In the genomic region with DNA sequence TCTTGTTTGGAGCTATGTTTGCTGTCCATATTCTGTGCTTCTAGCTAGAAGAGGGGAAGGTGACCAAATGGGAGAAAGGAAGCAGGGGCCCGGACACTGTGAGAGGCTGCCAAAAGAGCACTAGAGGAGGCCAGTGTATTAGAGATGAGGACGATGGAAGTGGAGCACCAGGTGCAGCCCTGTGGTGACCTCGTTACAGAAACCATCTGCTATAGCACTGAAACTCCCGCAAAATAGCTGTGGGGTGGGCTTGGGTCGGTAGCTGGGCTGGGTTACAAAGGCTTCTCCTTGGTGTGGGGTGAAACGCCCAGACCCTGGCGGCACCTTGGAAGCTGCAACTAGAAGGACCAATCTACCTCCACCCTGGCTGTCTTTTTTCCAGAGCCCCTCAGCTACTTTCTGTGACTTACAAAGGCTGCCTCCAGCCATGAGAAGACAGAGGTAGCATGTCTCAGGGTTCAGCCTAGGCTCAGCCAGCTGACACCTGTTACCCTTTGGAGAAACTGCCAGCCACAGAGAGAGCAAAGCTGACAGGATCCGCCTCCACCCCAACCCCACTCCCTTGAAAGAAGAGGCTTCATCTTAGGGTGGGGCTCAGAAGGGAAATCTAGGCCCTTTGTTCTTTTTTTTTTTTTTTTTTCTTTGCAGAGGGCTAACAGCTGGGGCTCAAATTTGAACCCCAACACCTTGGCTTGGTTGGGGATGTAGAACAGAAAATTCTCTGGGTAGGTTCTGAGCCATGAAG, we compare ENCODE assay signal across 15 mouse cellular contexts. TPM values are rescaled to one million over a fixed set of nuclear protein-coding genes. Genes with fewer than 3 reads are reported as not detected.
DNase-seq lines count a peak whose midpoint lies in the region; ATAC-seq and TF ChIP-seq lines count a peak whose summit lies in the region.
"Had no signal": no experiment of that assay in that cellular context is flagged by ENCODE, and none has a peak within 500 bp of the region (broad histone marks: within the 10 kb centered on the region; RNA-seq: fewer than 3 reads in every experiment).

No protein-coding gene starts in this region.

- ATAC-seq in heart, embryonic 15.5 days (replicated peaks; ENCODE audit: insufficient number of reproducible peaks, insufficient read depth, low FRiP score, low read depth), result no peak
- ATAC-seq in intestine, postnatal 0 days, result no peak
- ATAC-seq: forebrain, embryonic 15.5 days had no signal

- 67% methylated on average over 8 of the region's 8 CpGs for WGBS in heart, embryonic 15.5 days
- WGBS in small intestine, adult 2 months, result 63% methylated on average over 8 of the region's 8 CpGs
- 62% methylated on average over 8 of the region's 8 CpGs for WGBS in intestine, postnatal 0 days

- intact Hi-C loops in left cerebral cortex, postnatal 36 days (cut with DNase I), result no loop called here

- no peak for TF ChIP-seq POLR2A in small intestine, adult 2 months (IDR thresholded peaks at IDR 0.05; ENCODE audit: low read depth, low read length)

- TF ChIP-seq CTCF in E14TG2a.4 (conservative IDR thresholded peaks at IDR 0.05; ENCODE audit: low read length), result no peak
- no peak for TF ChIP-seq CTCF in small intestine, adult 2 months (IDR thresholded peaks at IDR 0.05; ENCODE audit: extremely low read depth, insufficient read length, insufficient replicate concordance, low read depth, low read length)
- no peak for TF ChIP-seq CTCF in intestine, postnatal 0 days (IDR thresholded peaks at IDR 0.05; ENCODE audit: low read depth)

- no peak overlapping the region for H3K9ac ChIP-seq in heart, embryonic 15.5 days
- no peak overlapping the region for H3K9ac ChIP-seq in intestine, postnatal 0 days (ENCODE audit: low read depth, low read length)
- H3K9ac ChIP-seq: embryonic facial prominence, embryonic 13.5 days; forebrain, embryonic 15.5 days had no signal

- DNase-seq in heart, postnatal 4 days, result no peak
- DNase-seq in ZHBTc4 (ENCODE audit: low read depth, low spot score), result peak; percentile 35
- DNase-seq in B cell, adult 2 months, result no peak
- DNase-seq in left cerebral cortex, postnatal 36 days (ENCODE audit: low spot score in 2 of 2), result no peak
- DNase-seq: adrenal gland, postnatal 10 days; gastrocnemius, postnatal 14 days had no signal

- H3K4me3 ChIP-seq in heart, embryonic 15.5 days, result no peak overlapping the region
- H3K4me3 ChIP-seq in E14TG2a.4 (replicated peaks; ENCODE audit: low read length), result peak overlapping the region; percentile 29; the same call in 1 of the 2 replicates
- H3K4me3 ChIP-seq in small intestine, adult 2 months (ENCODE audit: low read depth, low read length), result no peak overlapping the region
- H3K4me3 ChIP-seq in intestine, postnatal 0 days (ENCODE audit: low read depth, low read length), result no peak overlapping the region
- H3K4me3 ChIP-seq: embryonic facial prominence, embryonic 13.5 days; forebrain, embryonic 15.5 days; heart, embryonic 13.5 days; layer of hippocampus, adult 2 months; limb, embryonic 10.5 days had no signal

- peaks cover 8% of the 10 kb centered on the region for H3K4me1 ChIP-seq in heart, embryonic 15.5 days (replicated peaks)
- peaks cover 63% of the 10 kb centered on the region for H3K4me1 ChIP-seq in E14TG2a.4 (replicated peaks; ENCODE audit: low read depth, low read length)
- 0 out of 2 replicates have a peak, but pooled peaks cover 3% of the 10 kb centered on the region for H3K4me1 ChIP-seq in small intestine, adult 2 months (ENCODE audit: control insufficient read depth, insufficient read depth, insufficient read length, low read length)
- no peaks in the 10 kb centered on the region for H3K4me1 ChIP-seq in intestine, postnatal 0 days (replicated peaks; ENCODE audit: control insufficient read depth, insufficient read depth, low read length)

- H3K27me3 ChIP-seq in heart, embryonic 15.5 days, result no peaks in the 10 kb centered on the region
- H3K27me3 ChIP-seq in E14TG2a.4 (ENCODE audit: insufficient read depth, low read length), result no peaks in the 10 kb centered on the region
- no peaks in the 10 kb centered on the region for H3K27me3 ChIP-seq in small intestine, adult 2 months (ENCODE audit: control insufficient read depth, insufficient read depth, low read length)
- no peaks in the 10 kb centered on the region for H3K27me3 ChIP-seq in intestine, postnatal 0 days (replicated peaks; ENCODE audit: control insufficient read depth, insufficient read depth, low read length)
- H3K27me3 ChIP-seq: embryonic facial prominence, embryonic 13.5 days; forebrain, embryonic 15.5 days; heart, embryonic 13.5 days had no signal

- peak overlapping the region; percentile 18; the same call in 1 of the 2 replicates for H3K27ac ChIP-seq in heart, embryonic 15.5 days
- H3K27ac ChIP-seq in small intestine, adult 2 months (ENCODE audit: insufficient read depth, low read depth, low read length), result peak overlapping the region; percentile 63; the same call in 1 of the 2 replicates
- H3K27ac ChIP-seq in intestine, postnatal 0 days (ENCODE audit: low read depth, low read length), result no peak overlapping the region
- H3K27ac ChIP-seq: embryonic facial prominence, embryonic 13.5 days; forebrain, embryonic 15.5 days; heart, embryonic 13.5 days; layer of hippocampus, adult 2 months; limb, embryonic 10.5 days had no signal

- no peaks in the 10 kb centered on the region for H3K36me3 ChIP-seq in heart, embryonic 15.5 days
- no peaks in the 10 kb centered on the region for H3K36me3 ChIP-seq in E14TG2a.4 (ENCODE audit: insufficient read depth, low read length)
- H3K36me3 ChIP-seq in small intestine, adult 2 months (ENCODE audit: control insufficient read depth, insufficient read depth, low read length), result no peaks in the 10 kb centered on the region
- H3K36me3 ChIP-seq in intestine, postnatal 0 days (ENCODE audit: control insufficient read depth, insufficient read depth), result no peaks in the 10 kb centered on the region
- H3K36me3 ChIP-seq: embryonic facial prominence, embryonic 13.5 days; forebrain, embryonic 15.5 days; heart, embryonic 13.5 days; limb, embryonic 10.5 days had no signal

- no peak overlapping the region for H3K4me2 ChIP-seq in heart, embryonic 15.5 days
- H3K4me2 ChIP-seq in intestine, postnatal 0 days (replicated peaks; ENCODE audit: low read depth), result no peak overlapping the region
- H3K4me2 ChIP-seq: embryonic facial prominence, embryonic 13.5 days; forebrain, embryonic 15.5 days; heart, embryonic 13.5 days had no signal

- H3K9me3 ChIP-seq in heart, embryonic 15.5 days (replicated peaks), result no peaks in the 10 kb centered on the region
- no peaks in the 10 kb centered on the region for H3K9me3 ChIP-seq in E14TG2a.4 (ENCODE audit: low read length)
- no peaks in the 10 kb centered on the region for H3K9me3 ChIP-seq in intestine, postnatal 0 days (ENCODE audit: control insufficient read depth)
- H3K9me3 ChIP-seq: embryonic facial prominence, embryonic 13.5 days; forebrain, embryonic 15.5 days; heart, embryonic 13.5 days; limb, embryonic 10.5 days had no signal

RNA-seq across cellular contexts. Expression of gene Lag3, which starts 11.3 kb away (rescaled TPM):
- polyA plus RNA-seq in heart, embryonic 15.5 days (2015; fragmentation: Nextera tagmentation; extraction: Ambion mirVana), result 1.2 and 1.7 TPM in 2 replicates
- 1 to 10 TPM in 1 of 2 experiments, under 1 TPM in 1; 0.68 to 1.0 TPM for total RNA-seq in heart, postnatal 4 days (2021)
- 4.5 and 7.0 TPM in 2 replicates for polyA plus RNA-seq in small intestine, adult 2 months (2012; rRNA removed)
- 1.6 and 1.7 TPM in 2 replicates for polyA plus RNA-seq in intestine, postnatal 0 days (2015; fragmentation: Nextera tagmentation; extraction: Ambion mirVana)
- 1 to 10 TPM; 2.7 to 3.1 TPM for total RNA-seq in left cerebral cortex, postnatal 36 days (2021)

RNA-seq across cellular contexts. Expression of gene Cd4, which starts 12.2 kb away (rescaled TPM):
- 0.05 and 0.68 TPM in 2 replicates for polyA plus RNA-seq in heart, embryonic 15.5 days (2015; fragmentation: Nextera tagmentation; extraction: Ambion mirVana)
- under 1 TPM; 0.41 to 0.55 TPM for total RNA-seq in heart, postnatal 4 days (2021)
- 3.7 and 5.8 TPM in 2 replicates for polyA plus RNA-seq in small intestine, adult 2 months (2012; rRNA removed)
- polyA plus RNA-seq in intestine, postnatal 0 days (2015; fragmentation: Nextera tagmentation; extraction: Ambion mirVana), result 0.75 and 0.83 TPM in 2 replicates
- total RNA-seq in left cerebral cortex, postnatal 36 days (2021), result 1 to 10 TPM; 5.4 to 5.8 TPM
- polyA plus RNA-seq: heart, embryonic 13.5 days; limb, embryonic 10.5 days had no signal

RNA-seq across cellular contexts. Expression of gene Ptms, which starts 19.7 kb away (rescaled TPM):
- 255 and 294 TPM in 2 replicates for polyA plus RNA-seq in heart, embryonic 15.5 days (2015; fragmentation: Nextera tagmentation; extraction: Ambion mirVana)
- 100 to 1,000 TPM; 549 to 587 TPM for total RNA-seq in heart, postnatal 4 days (2021)
- 683 and 1,784 TPM in 2 replicates for polyA plus RNA-seq in small intestine, adult 2 months (2012; rRNA removed)
- polyA plus RNA-seq in intestine, postnatal 0 days (2015; fragmentation: Nextera tagmentation; extraction: Ambion mirVana), result 167 and 169 TPM in 2 replicates
- total RNA-seq in left cerebral cortex, postnatal 36 days (2021), result 1,000 to 10,000 TPM in 1 of 2 experiments, 100 to 1,000 TPM in 1; 913 to 1,047 TPM

RNA-seq across cellular contexts. Expression of gene Mlf2, which starts 31.0 kb away (rescaled TPM):
- polyA plus RNA-seq in heart, embryonic 15.5 days (2015; fragmentation: Nextera tagmentation; extraction: Ambion mirVana), result 358 and 371 TPM in 2 replicates
- 100 to 1,000 TPM; 237 to 239 TPM for total RNA-seq in heart, postnatal 4 days (2021)
- 212 and 412 TPM in 2 replicates for polyA plus RNA-seq in small intestine, adult 2 months (2012; rRNA removed)
- 265 and 269 TPM in 2 replicates for polyA plus RNA-seq in intestine, postnatal 0 days (2015; fragmentation: Nextera tagmentation; extraction: Ambion mirVana)
- total RNA-seq in left cerebral cortex, postnatal 36 days (2021), result 100 to 1,000 TPM; 606 to 697 TPM

RNA-seq across cellular contexts. Expression of gene Gpr162, which starts 36.4 kb away (rescaled TPM):
- 2.2 and 2.4 TPM in 2 replicates for polyA plus RNA-seq in heart, embryonic 15.5 days (2015; fragmentation: Nextera tagmentation; extraction: Ambion mirVana)
- 1 to 10 TPM; 5.7 to 7.4 TPM for total RNA-seq in heart, postnatal 4 days (2021)
- 1.2 and 1.7 TPM in 2 replicates for polyA plus RNA-seq in small intestine, adult 2 months (2012; rRNA removed)
- 0.46 and 0.64 TPM in 2 replicates for polyA plus RNA-seq in intestine, postnatal 0 days (2015; fragmentation: Nextera tagmentation; extraction: Ambion mirVana)
- total RNA-seq in left cerebral cortex, postnatal 36 days (2021), result 100 to 1,000 TPM; 218 to 235 TPM
